10 mouse cellular contexts compared by ENCODE assay signal in genomic region chr3:41198216-41198976, GRCm38 (mm10).
A peak's percentile ranks its signal among the peaks of the same experiment; 100 is the strongest.
DNase-seq lines count a peak whose midpoint lies in the region; ATAC-seq lines count a peak whose summit lies in the region.
"Had no signal": no experiment of that assay in that cellular context is flagged by ENCODE, and none has a peak within 500 bp of the region (broad histone marks: within the 10 kb centered on the region; RNA-seq: fewer than 3 reads in every experiment).

No protein-coding gene starts in this region.

- H3K4me3 ChIP-seq in midbrain, embryonic 16.5 days (ENCODE audit: low read depth, low read length): no peak overlapping the region
- H3K4me3 ChIP-seq in midbrain, embryonic 13.5 days (replicated peaks): no peak overlapping the region
- no peak overlapping the region for H3K4me3 ChIP-seq in heart, embryonic 16.5 days (ENCODE audit: low read length)
- H3K4me3 ChIP-seq: midbrain, embryonic 12.5 days had no signal

- H3K9me3 ChIP-seq in midbrain, embryonic 16.5 days (replicated peaks; ENCODE audit: control insufficient read depth, low read length, poor library complexity, severe bottlenecking): no peaks in the 10 kb centered on the region
- H3K9me3 ChIP-seq in midbrain, embryonic 13.5 days: no peaks in the 10 kb centered on the region
- H3K9me3 ChIP-seq in heart, embryonic 16.5 days (replicated peaks; ENCODE audit: control insufficient read depth, low read length): no peaks in the 10 kb centered on the region
- H3K9me3 ChIP-seq: midbrain, embryonic 12.5 days had no signal

- 0 out of 2 replicates have a peak, but pooled peaks cover 3% of the 10 kb centered on the region for H3K4me1 ChIP-seq in midbrain, embryonic 16.5 days (ENCODE audit: control insufficient read depth, insufficient read depth, low read length)
- peaks cover 6% of the 10 kb centered on the region; the same call in 1 of the 2 replicates for H3K4me1 ChIP-seq in midbrain, embryonic 13.5 days (replicated peaks)
- peaks cover 31% of the 10 kb centered on the region for H3K4me1 ChIP-seq in heart, embryonic 16.5 days (ENCODE audit: control insufficient read depth, insufficient read depth, low read length)

- no peak overlapping the region for H3K27ac ChIP-seq in midbrain, embryonic 16.5 days (ENCODE audit: low read length)
- H3K27ac ChIP-seq in midbrain, embryonic 13.5 days: no peak overlapping the region
- peak overlapping the region; percentile 75 for H3K27ac ChIP-seq in heart, embryonic 16.5 days (ENCODE audit: low read length)
- H3K27ac ChIP-seq: midbrain, embryonic 12.5 days had no signal

- peak; percentile 82 to 86 for DNase-seq in cerebellum, postnatal 14 days
- peak; percentile 62 for DNase-seq in telencephalon, adult 2 months (ENCODE audit: low read depth, low spot score)
- no peak for DNase-seq in testis, postnatal 10 days (ENCODE audit: low spot score)
- no peak for DNase-seq in kidney, adult 11 months
- no peak for DNase-seq in embryo, embryonic 10 days (ENCODE audit: low spot score)

- WGBS in midbrain, embryonic 16.5 days: 70% methylated on average over 15 of the region's 15 CpGs
- WGBS in midbrain, embryonic 13.5 days: 81% methylated on average over 15 of the region's 15 CpGs
- 59% methylated on average over 15 of the region's 15 CpGs for WGBS in heart, embryonic 16.5 days

- H3K9ac ChIP-seq in midbrain, embryonic 16.5 days (ENCODE audit: low read depth, low read length): no peak overlapping the region
- H3K9ac ChIP-seq in midbrain, embryonic 13.5 days (replicated peaks): no peak overlapping the region
- no peak overlapping the region for H3K9ac ChIP-seq in heart, embryonic 16.5 days (ENCODE audit: low read length)
- H3K9ac ChIP-seq: midbrain, embryonic 12.5 days had no signal

- H3K36me3 ChIP-seq in midbrain, embryonic 16.5 days (ENCODE audit: control insufficient read depth, insufficient read depth, low read length): no peaks in the 10 kb centered on the region
- no peaks in the 10 kb centered on the region for H3K36me3 ChIP-seq in midbrain, embryonic 13.5 days
- H3K36me3 ChIP-seq in heart, embryonic 16.5 days (ENCODE audit: control insufficient read depth, insufficient read depth): no peaks in the 10 kb centered on the region
- H3K36me3 ChIP-seq: midbrain, embryonic 12.5 days had no signal

- H3K27me3 ChIP-seq in midbrain, embryonic 16.5 days (ENCODE audit: control insufficient read depth, insufficient read depth, low read depth, low read length): no peaks in the 10 kb centered on the region
- H3K27me3 ChIP-seq in midbrain, embryonic 13.5 days: no peaks in the 10 kb centered on the region
- H3K27me3 ChIP-seq in heart, embryonic 16.5 days (ENCODE audit: control insufficient read depth, insufficient read depth, low read length): no peaks in the 10 kb centered on the region
- H3K27me3 ChIP-seq: midbrain, embryonic 12.5 days; Patski had no signal

- ATAC-seq in midbrain, embryonic 16.5 days: peak; percentile 19; the same call in 1 of the 2 replicates
- ATAC-seq in midbrain, embryonic 13.5 days: no peak; the same call in 1 of the 2 replicates
- ATAC-seq in heart, embryonic 16.5 days (replicated peaks; ENCODE audit: extremely low read depth, insufficient read depth, low FRiP score): peak; percentile 54; the same call in 1 of the 2 replicates
- ATAC-seq: Patski had no signal

- no peak overlapping the region for H3K4me2 ChIP-seq in midbrain, embryonic 16.5 days (ENCODE audit: low read length)
- H3K4me2 ChIP-seq in midbrain, embryonic 13.5 days (replicated peaks): no peak overlapping the region
- peak overlapping the region; percentile 21; the same call in 1 of the 2 replicates for H3K4me2 ChIP-seq in heart, embryonic 16.5 days (ENCODE audit: low read depth, low read length)
- H3K4me2 ChIP-seq: midbrain, embryonic 12.5 days had no signal

Comparison
In these comparisons a context has a peak if more than half of its experiments do, and no peak if none do; other contexts are left out.
1. DNase-seq: peak in cerebellum, postnatal 14 days (2 of 2) and telencephalon, adult 2 months (single experiment); none in testis, postnatal 10 days (single experiment), kidney, adult 11 months (single experiment) and embryo, embryonic 10 days (single experiment).